Comparison of ENCODE assay signal across 8 mouse cellular contexts in genomic region chr1:136139990-136140640, GRCm38 (mm10). TPM values are rescaled to one million over a fixed set of nuclear protein-coding genes. Genes with fewer than 3 reads are reported as not detected.
DNase-seq lines count a peak whose midpoint lies in the region; ATAC-seq and TF ChIP-seq lines count a peak whose summit lies in the region.

No protein-coding gene starts in this region.

- DNase-seq in urinary bladder, adult 18-20 months (ENCODE audit: low spot score in 2 of 2), result peak; percentile 54 to 74
- DNase-seq in urinary bladder, postnatal 10 days (ENCODE audit: low spot score), result no peak
- peak; percentile 90 for DNase-seq in embryonic facial prominence, embryonic 11.5 days (ENCODE audit: low spot score)
- peak; percentile 70 to 82 for DNase-seq in heart, adult 18-20 months
- DNase-seq in kidney, adult 18-20 months, result peak; percentile 84
- DNase-seq in midbrain, embryonic 14.5 days, result peak; percentile 77
- DNase-seq in spleen, adult 2 months (ENCODE audit: low read depth in 1 of 2, low spot score in 2 of 2), result peak; percentile 87 to 90

- H3K9me3 ChIP-seq in embryonic facial prominence, embryonic 11.5 days (replicated peaks; ENCODE audit: control insufficient read depth, low read length), result no peaks in the 10 kb centered on the region
- H3K9me3 ChIP-seq in limb, embryonic 12.5 days, result no peaks in the 10 kb centered on the region
- H3K9me3 ChIP-seq in midbrain, embryonic 14.5 days (ENCODE audit: control insufficient read depth, low read length), result no peaks in the 10 kb centered on the region

- under 1% methylated on average over 32 of the region's 32 CpGs for WGBS in embryonic facial prominence, embryonic 11.5 days
- WGBS in limb, embryonic 12.5 days, result under 1% methylated on average over 32 of the region's 32 CpGs
- 1% methylated on average over 32 of the region's 32 CpGs for WGBS in midbrain, embryonic 14.5 days
- WGBS in spleen, adult 2 months, result 1% methylated on average over 32 of the region's 32 CpGs

- no peak for TF ChIP-seq CTCF in spleen, adult 2 months (IDR thresholded peaks at IDR 0.05; ENCODE audit: extremely low read depth, insufficient read depth, insufficient read length, insufficient replicate concordance)

- H3K27ac ChIP-seq in embryonic facial prominence, embryonic 11.5 days (replicated peaks; ENCODE audit: low read depth, low read length), result peak overlapping the region; percentile 81
- peak overlapping the region; percentile 93 for H3K27ac ChIP-seq in limb, embryonic 12.5 days
- H3K27ac ChIP-seq in midbrain, embryonic 14.5 days (replicated peaks; ENCODE audit: low read depth, low read length), result peak overlapping the region; percentile 73
- peak overlapping the region; percentile 99 for H3K27ac ChIP-seq in spleen, adult 2 months (ENCODE audit: insufficient read depth, low read length)

- peak; percentile 11; the same call in 1 of the 2 replicates for ATAC-seq in embryonic facial prominence, embryonic 11.5 days (replicated peaks; ENCODE audit: insufficient number of reproducible peaks, low FRiP score, low TSS enrichment, low read depth)
- ATAC-seq in limb, embryonic 12.5 days (ENCODE audit: insufficient number of reproducible peaks, insufficient read depth, low FRiP score, low TSS enrichment, low read depth), result 0 out of 2 replicates have a peak, but pooled peaks have one; percentile 17
- peak; percentile 35; the same call in 1 of the 2 replicates for ATAC-seq in midbrain, embryonic 14.5 days (ENCODE audit: low FRiP score, low TSS enrichment)

- peak; percentile 55; the same call in 1 of the 2 replicates for TF ChIP-seq POLR2A in spleen, adult 2 months (IDR thresholded peaks at IDR 0.05; ENCODE audit: low read depth, low read length)

- H3K4me1 ChIP-seq in embryonic facial prominence, embryonic 11.5 days (ENCODE audit: control insufficient read depth, insufficient read depth, low read length), result peaks cover 14% of the 10 kb centered on the region
- H3K4me1 ChIP-seq in limb, embryonic 12.5 days (replicated peaks), result peaks cover 58% of the 10 kb centered on the region
- H3K4me1 ChIP-seq in midbrain, embryonic 14.5 days (ENCODE audit: control insufficient read depth, insufficient read depth, low read length), result peaks cover 88% of the 10 kb centered on the region
- peaks cover 53% of the 10 kb centered on the region for H3K4me1 ChIP-seq in spleen, adult 2 months (ENCODE audit: control insufficient read depth, insufficient read depth, insufficient read length)

- H3K4me3 ChIP-seq in embryonic facial prominence, embryonic 11.5 days (ENCODE audit: low read depth, low read length), result peak overlapping the region; percentile 49
- peak overlapping the region; percentile 50 for H3K4me3 ChIP-seq in limb, embryonic 12.5 days (replicated peaks)
- H3K4me3 ChIP-seq in midbrain, embryonic 14.5 days (replicated peaks; ENCODE audit: low read depth, low read length), result peak overlapping the region; percentile 37
- H3K4me3 ChIP-seq in spleen, adult 2 months (ENCODE audit: extremely low read depth, insufficient read depth, insufficient read length), result peak overlapping the region; percentile 79

- peak overlapping the region; percentile 86 for H3K9ac ChIP-seq in embryonic facial prominence, embryonic 11.5 days (replicated peaks; ENCODE audit: low read length)
- H3K9ac ChIP-seq in limb, embryonic 12.5 days (replicated peaks), result peak overlapping the region; percentile 80
- peak overlapping the region; percentile 51 for H3K9ac ChIP-seq in midbrain, embryonic 14.5 days (replicated peaks; ENCODE audit: low read length)

- peak overlapping the region; percentile 87 for H3K4me2 ChIP-seq in embryonic facial prominence, embryonic 11.5 days (ENCODE audit: low read depth, low read length)
- H3K4me2 ChIP-seq in limb, embryonic 12.5 days, result peak overlapping the region; percentile 73
- peak overlapping the region; percentile 72 for H3K4me2 ChIP-seq in midbrain, embryonic 14.5 days (ENCODE audit: low read length)

- H3K27me3 ChIP-seq in embryonic facial prominence, embryonic 11.5 days (ENCODE audit: control insufficient read depth, insufficient read depth, low read length), result no peaks in the 10 kb centered on the region
- H3K27me3 ChIP-seq in limb, embryonic 12.5 days, result no peaks in the 10 kb centered on the region
- H3K27me3 ChIP-seq in midbrain, embryonic 14.5 days (ENCODE audit: control insufficient read depth, insufficient read depth, low read length), result no peaks in the 10 kb centered on the region
- H3K27me3 ChIP-seq in spleen, adult 2 months (ENCODE audit: control insufficient read depth, insufficient read depth, low read length), result no peaks in the 10 kb centered on the region

- H3K36me3 ChIP-seq in embryonic facial prominence, embryonic 11.5 days (replicated peaks; ENCODE audit: control insufficient read depth, insufficient read depth, low read depth, low read length), result no peaks in the 10 kb centered on the region
- peaks cover 7% of the 10 kb centered on the region for H3K36me3 ChIP-seq in limb, embryonic 12.5 days
- peaks cover 9% of the 10 kb centered on the region for H3K36me3 ChIP-seq in midbrain, embryonic 14.5 days (ENCODE audit: control insufficient read depth, insufficient read depth, low read length)
- peaks cover 7% of the 10 kb centered on the region; the same call in 1 of the 2 replicates for H3K36me3 ChIP-seq in spleen, adult 2 months (ENCODE audit: control insufficient read depth, insufficient read depth, low read length)

RNA-seq across cellular contexts. Expression of gene Kif21b, which starts 8.9 kb away (rescaled TPM):
- polyA plus RNA-seq in embryonic facial prominence, embryonic 11.5 days (2014; fragmentation: Nextera tagmentation; extraction: Ambion mirVana), result 6.9 and 8.0 TPM in 2 replicates
- 1 to 10 TPM in 1 of 2 experiments, under 1 TPM in 1; 0.77 to 2.6 TPM for total RNA-seq in heart, adult 18-20 months (2021)
- polyA plus RNA-seq in limb, embryonic 12.5 days (2016; fragmentation: Nextera tagmentation; extraction: Ambion mirVana), result 10.6 and 11.4 TPM in 2 replicates
- polyA plus RNA-seq in midbrain, embryonic 14.5 days (2014; fragmentation: Nextera tagmentation; extraction: Ambion mirVana), result 56.4 and 65.9 TPM in 2 replicates
- 79.2 and 111 TPM in 2 replicates for polyA plus RNA-seq in spleen, adult 2 months (2012; rRNA removed)
